8 mouse cellular contexts compared by ENCODE assay signal in genomic region chr4:78606461-78606830, GRCm38 (mm10).
A peak's percentile ranks its signal among the peaks of the same experiment; 100 is the strongest.
DNase-seq lines count a peak whose midpoint lies in the region; ATAC-seq lines count a peak whose summit lies in the region.

No protein-coding gene starts in this region.

- intact Hi-C loops in left cerebral cortex, postnatal 4 days (cut with DNase I): no loop called here

- ATAC-seq in frontal cortex, adult (ENCODE audit: low TSS enrichment): peak; percentile 90
- ATAC-seq in erythroblast, adult 5-6 weeks (replicated peaks; ENCODE audit: low FRiP score, poor library complexity, severe bottlenecking): no peak

- DNase-seq in cerebellum, postnatal 14 days: peak; percentile 1 to 7
- DNase-seq in cerebellum, adult 11-12 months: no peak
- DNase-seq in Muller cell, postnatal 12 days (ENCODE audit: inconsistent ontology term): peak; percentile 5
- DNase-seq in left cerebral cortex, postnatal 4 days: peak; percentile 7
- peak; percentile 26 for DNase-seq in retina, postnatal 1 day
- DNase-seq in adrenal gland, adult 18-20 months (ENCODE audit: low spot score in 2 of 2): no peak

Comparison
In these comparisons a context has a peak if more than half of its experiments do, and no peak if none do; other contexts are left out.
1. DNase-seq: peak in cerebellum, postnatal 14 days (2 of 2), Muller cell, postnatal 12 days (single experiment), left cerebral cortex, postnatal 4 days (single experiment) and retina, postnatal 1 day (single experiment); none in cerebellum, adult 11-12 months (single experiment) and adrenal gland, adult 18-20 months (0 of 2).